ENCODE assay signal across 8 mouse cellular contexts in the genomic region with DNA sequence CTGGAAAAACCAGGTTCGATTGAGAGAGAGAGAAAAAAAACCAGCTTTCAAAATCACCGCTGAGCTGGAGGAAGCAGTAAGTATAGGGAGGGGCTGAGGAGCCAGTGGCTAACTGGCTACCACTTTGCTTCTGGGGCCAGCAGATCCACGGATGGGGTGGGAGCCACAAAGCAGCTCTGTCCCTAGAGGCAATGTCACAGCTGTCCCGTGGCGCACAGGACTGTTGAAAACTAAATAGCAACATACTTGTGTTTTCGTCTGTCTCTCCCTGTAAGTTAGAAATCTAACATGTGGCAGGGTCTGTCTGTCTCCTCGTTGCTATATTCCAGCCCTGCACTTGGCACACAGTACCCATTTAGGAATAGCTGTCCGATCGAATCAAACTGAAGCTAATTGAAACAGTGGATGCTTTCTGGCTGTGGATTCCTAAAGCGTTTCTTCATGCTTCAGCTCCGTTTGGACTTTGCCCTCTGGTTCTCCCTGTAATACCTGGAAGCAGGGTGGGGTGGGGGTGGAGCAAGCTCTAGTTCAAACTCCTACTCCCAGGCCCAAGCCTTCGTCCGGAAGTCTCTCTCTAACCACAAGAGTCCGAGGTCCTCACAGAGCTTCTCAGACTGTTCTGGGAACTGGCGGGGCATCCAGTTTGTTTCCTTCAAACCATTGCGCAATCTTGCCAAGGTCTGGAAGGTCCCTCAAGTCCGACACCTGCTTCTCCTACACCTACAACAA. TPM values are rescaled to one million over a fixed set of nuclear protein-coding genes. Genes with fewer than 3 reads are reported as not detected.
A peak's percentile ranks its signal among the peaks of the same experiment; 100 is the strongest.
DNase-seq lines count a peak whose midpoint lies in the region; ATAC-seq and TF ChIP-seq lines count a peak whose summit lies in the region.

No protein-coding gene starts in this region.

- H3K4me2 ChIP-seq in heart, embryonic 12.5 days = peak overlapping the region; percentile 41

- H3K4me3 ChIP-seq in bone marrow, adult 2 months (replicated peaks; ENCODE audit: control insufficient read depth, low read depth, low read length) = peak overlapping the region; percentile 40
- no peak overlapping the region for H3K4me3 ChIP-seq in heart, embryonic 12.5 days

- no peak for TF ChIP-seq CTCF in bone marrow, adult 2 months (IDR thresholded peaks at IDR 0.05; ENCODE audit: control insufficient read depth, insufficient read depth, low read length)

- peak overlapping the region; percentile 53 for H3K27ac ChIP-seq in bone marrow, adult 2 months (ENCODE audit: control insufficient read depth, insufficient read depth, low read depth, low read length, poor library complexity)
- H3K27ac ChIP-seq in heart, embryonic 12.5 days (ENCODE audit: poor library complexity, severe bottlenecking) = peak overlapping the region; percentile 48

- peak overlapping the region; percentile 40; the same call in 1 of the 2 replicates for H3K9ac ChIP-seq in heart, embryonic 12.5 days

- intact Hi-C loops in left cerebral cortex, postnatal 25 days (cut with DNase I) = loop anchor here (5.0 kb wide), 1 partner anchor 34 kb away; no protein-coding TSS in a partner anchor

- ATAC-seq in heart, embryonic 12.5 days (ENCODE audit: insufficient number of reproducible peaks, low FRiP score) = no peak
- ATAC-seq in megakaryocyte progenitor cell, adult 5-6 weeks (replicated peaks; ENCODE audit: poor library complexity) = peak; percentile 36

- H3K4me1 ChIP-seq in bone marrow, adult 2 months (ENCODE audit: control insufficient read depth, insufficient read depth, low read length) = peaks cover 6% of the 10 kb centered on the region; the same call in 1 of the 2 replicates
- peaks cover 34% of the 10 kb centered on the region for H3K4me1 ChIP-seq in heart, embryonic 12.5 days (replicated peaks)

- TF ChIP-seq POLR2A in bone marrow, adult 2 months (IDR thresholded peaks at IDR 0.05; ENCODE audit: borderline replicate concordance, control insufficient read depth, low read depth, low read length) = no peak

- H3K27me3 ChIP-seq in heart, embryonic 12.5 days (replicated peaks) = no peaks in the 10 kb centered on the region

- no peaks in the 10 kb centered on the region for H3K9me3 ChIP-seq in heart, embryonic 12.5 days (replicated peaks)

- no peaks in the 10 kb centered on the region for H3K36me3 ChIP-seq in heart, embryonic 12.5 days

- peak; percentile 38 for DNase-seq in ovary, postnatal 36 days (ENCODE audit: low spot score)
- no peak for DNase-seq in ovary, postnatal 10 days (ENCODE audit: low spot score)
- peak; percentile 90 to 96 for DNase-seq in kidney, postnatal 36 days
- DNase-seq in left cerebral cortex, postnatal 25 days (ENCODE audit: low spot score in 2 of 2) = no peak
- no peak for DNase-seq in layer of hippocampus, postnatal 10 days (ENCODE audit: low spot score in 2 of 2)

- WGBS in bone marrow, adult 2 months = 4% methylated on average over 17 of the region's 17 CpGs
- 58% methylated on average over 17 of the region's 17 CpGs for WGBS in heart, embryonic 12.5 days

RNA-seq across cellular contexts. Expression of a gene that starts 58.4 kb away (rescaled TPM):
- polyA plus RNA-seq in bone marrow, adult 2 months (2011; ENCODE audit: insufficient read depth, insufficient read length, low replicate concordance, missing spikeins) = 60.7 and 72.8 TPM in 2 replicates
- polyA plus RNA-seq in heart, embryonic 12.5 days (2016; fragmentation: Nextera tagmentation; extraction: Ambion mirVana) = 66.9 and 69.7 TPM in 2 replicates
- 30.7 and 42.7 TPM in 2 replicates for total RNA-seq in megakaryocyte progenitor cell, adult 5-6 weeks (2015)
- 9.4 and 12.5 TPM in 2 replicates for total RNA-seq in megakaryocyte progenitor cell, adult 5-6 weeks (2017)
- total RNA-seq in left cerebral cortex, postnatal 25 days (2021) = 10 to 100 TPM; 25.2 to 26.3 TPM
- total RNA-seq in layer of hippocampus, postnatal 10 days (2021) = 10 to 100 TPM; 41.9 to 42.9 TPM

Comparison
In these comparisons a context has a peak if more than half of its experiments do, and no peak if none do; other contexts are left out.
1. DNase-seq: peak in ovary, postnatal 36 days (single experiment) and kidney, postnatal 36 days (2 of 2); none in ovary, postnatal 10 days (single experiment), left cerebral cortex, postnatal 25 days (0 of 2) and layer of hippocampus, postnatal 10 days (0 of 2).